Mouse (Mus musculus) megakaryocyte progenitor cell, adult 5-6 weeks (primary cell): ENCODE measurements around the gene Dusp15. TPM values are rescaled to one million over a fixed set of nuclear protein-coding genes. Genes with fewer than 3 reads are reported as not detected.

ENCODE experiments used
- ATAC-seq: replicated peaks from 2 replicates; pipeline ENCODE4 v1.8.0; 2016; ENCODE audit warnings: mild to moderate bottlenecking, moderate TSS enrichment, inconsistent platforms; ENCODE audit not compliant: poor library complexity
- total RNA-seq, 2 experiments: library from RNA; stranded (forward) in 1 of 2; stranded (reverse) in 1 of 2; fragments of 157-497, 149-512 nt in 1 of 2; fragments of 200-1000 nt in 1 of 2; gene quantifications; 2 replicates each; pipeline versions ENCODE4 v1.2.3 to v1.2.4; 2015 to 2017

The Dusp15 gene
- total RNA-seq (2015) (not detected in 2 replicates), total RNA-seq (2017) (not detected in 2 replicates)

- peak; percentile 70 for ATAC-seq
These were observed at the start of gene Dusp15 for GRCm38 (mm10) chr2:152951065-152951849. Gene Dusp15, minus strand, starts transcription at chr2:152951698.

GRCm38 (mm10) chr2:152997046-152997445 is 45.5 kb upstream of the Dusp15 start:
- ATAC-seq: no peak

- 0 out of 2 replicates have a peak, but pooled peaks have one; percentile 17 for ATAC-seq
These were observed 40.0 kb upstream of the Dusp15 start for GRCm38 (mm10) chr2:152991529-152991928.

- no peak for ATAC-seq
These were observed 34.1 kb upstream of the Dusp15 start for GRCm38 (mm10) chr2:152985582-152985981.

GRCm38 (mm10) chr2:152976991-152977390 is 25.5 kb upstream of the Dusp15 start:
- no peak for ATAC-seq

GRCm38 (mm10) chr2:152965555-152965954 is 14.1 kb upstream of the Dusp15 start:
- no peak for ATAC-seq

- peak; percentile 97 for ATAC-seq
These were observed 10.7 kb upstream of the Dusp15 start, which contains the start of gene Ttll9 for GRCm38 (mm10) chr2:152962091-152962793. Gene Ttll9, plus strand, starts transcription at chr2:152962485.

- ATAC-seq: no peak
These were observed 6.6 kb upstream of the Dusp15 start for GRCm38 (mm10) chr2:152958116-152958515.

- ATAC-seq: no peak
These were observed 587 bp upstream of the Dusp15 start for GRCm38 (mm10) chr2:152951850-152952720.

- ATAC-seq: no peak
These were observed 987 bp downstream of the Dusp15 start for GRCm38 (mm10) chr2:152950358-152951064.

GRCm38 (mm10) chr2:152948438-152949020 is 3.0 kb downstream of the Dusp15 start:
- ATAC-seq: no peak

GRCm38 (mm10) chr2:152947098-152947497 is 4.4 kb downstream of the Dusp15 start:
- ATAC-seq: no peak

GRCm38 (mm10) chr2:152944013-152944412 is 7.5 kb downstream of the Dusp15 start:
- ATAC-seq: no peak

GRCm38 (mm10) chr2:152943568-152943967 is 7.9 kb downstream of the Dusp15 start:
- ATAC-seq: no peak

GRCm38 (mm10) chr2:152942898-152943515 is 8.5 kb downstream of the Dusp15 start:
- ATAC-seq: no peak

- no peak for ATAC-seq
These were observed 9.7 kb downstream of the Dusp15 start for GRCm38 (mm10) chr2:152941776-152942175.

- no peak for ATAC-seq
These were observed 10.4 kb downstream of the Dusp15 start for GRCm38 (mm10) chr2:152941106-152941505.

GRCm38 (mm10) chr2:152939846-152940245 is 11.7 kb downstream of the Dusp15 start:
- ATAC-seq: peak; percentile 86

GRCm38 (mm10) chr2:152933614-152934013 is 17.9 kb downstream of the Dusp15 start:
- ATAC-seq: peak; percentile 95

GRCm38 (mm10) chr2:152933048-152933447 is 18.4 kb downstream of the Dusp15 start, which contains the start of gene Foxs1:
Gene Foxs1, minus strand, starts transcription at chr2:152933208.
- ATAC-seq: no peak
